Comparison of ENCODE assay signal across 9 mouse cellular contexts in the genomic region with DNA sequence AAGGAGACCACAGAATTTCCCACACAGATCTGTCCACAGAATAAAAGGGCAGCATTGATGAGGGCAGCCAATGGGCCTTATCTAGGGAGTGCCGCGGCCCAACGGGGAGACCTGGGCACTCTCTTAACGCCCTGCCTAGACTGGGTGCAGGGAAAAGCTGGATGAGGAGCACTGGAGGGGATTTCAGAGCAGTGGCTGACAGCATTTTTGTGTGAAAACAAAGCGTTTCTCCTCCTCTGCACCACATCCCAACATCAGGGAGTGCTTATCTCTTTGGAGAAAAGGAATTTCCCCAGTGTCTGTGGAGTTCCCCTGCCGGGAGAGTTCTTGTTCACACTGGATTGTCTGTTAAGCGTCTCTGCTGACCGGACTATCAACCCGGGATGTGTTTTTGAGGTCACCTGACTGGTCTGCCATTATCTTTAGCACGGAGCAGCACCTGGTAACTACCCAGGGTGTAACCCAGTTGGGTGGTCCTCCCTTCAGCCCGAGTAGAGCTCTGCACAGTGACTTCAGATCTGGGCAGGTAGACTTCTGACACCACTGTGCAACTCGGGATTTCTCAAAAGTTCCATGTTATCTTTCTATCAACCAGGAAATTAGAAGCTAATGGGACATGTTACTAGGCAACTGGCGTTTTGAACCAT. TPM values are rescaled to one million over a fixed set of nuclear protein-coding genes. Genes with fewer than 3 reads are reported as not detected.
DNase-seq lines count a peak whose midpoint lies in the region; ATAC-seq lines count a peak whose summit lies in the region.
"Had no signal": no experiment of that assay in that cellular context is flagged by ENCODE, and none has a peak within 500 bp of the region (broad histone marks: within the 10 kb centered on the region; RNA-seq: fewer than 3 reads in every experiment).

No protein-coding gene starts in this region.

- H3K27ac ChIP-seq in kidney, embryonic 15.5 days = peak overlapping the region; percentile 18; the same call in 1 of the 2 replicates
- H3K27ac ChIP-seq in forebrain, embryonic 12.5 days = no peak overlapping the region
- no peak overlapping the region for H3K27ac ChIP-seq in liver, embryonic 12.5 days
- H3K27ac ChIP-seq in stomach, embryonic 16.5 days (ENCODE audit: low read length) = no peak overlapping the region

- H3K9ac ChIP-seq in kidney, embryonic 15.5 days = peak overlapping the region; percentile 29; the same call in 1 of the 2 replicates
- H3K9ac ChIP-seq in forebrain, embryonic 12.5 days = no peak overlapping the region
- no peak overlapping the region for H3K9ac ChIP-seq in liver, embryonic 12.5 days
- no peak overlapping the region for H3K9ac ChIP-seq in stomach, embryonic 16.5 days (ENCODE audit: low read length)

- H3K36me3 ChIP-seq in kidney, embryonic 15.5 days = no peaks in the 10 kb centered on the region
- H3K36me3 ChIP-seq in forebrain, embryonic 12.5 days (replicated peaks) = no peaks in the 10 kb centered on the region
- no peaks in the 10 kb centered on the region for H3K36me3 ChIP-seq in liver, embryonic 12.5 days
- no peaks in the 10 kb centered on the region for H3K36me3 ChIP-seq in stomach, embryonic 16.5 days (ENCODE audit: control insufficient read depth, insufficient read depth, low read length)
- H3K36me3 ChIP-seq: G1E had no signal

- H3K27me3 ChIP-seq in kidney, embryonic 15.5 days = 0 out of 2 replicates have a peak, but pooled peaks cover 3% of the 10 kb centered on the region
- no peaks in the 10 kb centered on the region for H3K27me3 ChIP-seq in forebrain, embryonic 12.5 days
- H3K27me3 ChIP-seq in liver, embryonic 12.5 days (replicated peaks) = 0 out of 2 replicates have a peak, but pooled peaks cover 4% of the 10 kb centered on the region
- H3K27me3 ChIP-seq in stomach, embryonic 16.5 days (ENCODE audit: control insufficient read depth, insufficient read depth, low read length) = no peaks in the 10 kb centered on the region

- H3K4me3 ChIP-seq in kidney, embryonic 15.5 days (replicated peaks) = peak overlapping the region; percentile 12
- H3K4me3 ChIP-seq in forebrain, embryonic 12.5 days (replicated peaks) = no peak overlapping the region
- no peak overlapping the region for H3K4me3 ChIP-seq in liver, embryonic 12.5 days
- H3K4me3 ChIP-seq in stomach, embryonic 16.5 days (replicated peaks; ENCODE audit: low read length) = no peak overlapping the region

- H3K4me2 ChIP-seq in kidney, embryonic 15.5 days = peak overlapping the region; percentile 50
- H3K4me2 ChIP-seq in forebrain, embryonic 12.5 days = peak overlapping the region; percentile 8; the same call in 1 of the 2 replicates
- H3K4me2 ChIP-seq in liver, embryonic 12.5 days = peak overlapping the region; percentile 36
- peak overlapping the region; percentile 20 for H3K4me2 ChIP-seq in stomach, embryonic 16.5 days (ENCODE audit: low read depth, low read length)

- peak; percentile 40; the same call in 1 of the 2 replicates for ATAC-seq in kidney, embryonic 15.5 days (replicated peaks; ENCODE audit: low FRiP score)
- ATAC-seq in forebrain, embryonic 12.5 days (ENCODE audit: low FRiP score) = no peak
- 0 out of 2 replicates have a peak, but pooled peaks have one; percentile 51 for ATAC-seq in liver, embryonic 12.5 days
- ATAC-seq in stomach, embryonic 16.5 days (ENCODE audit: insufficient read depth, low FRiP score) = 0 out of 2 replicates have a peak, but pooled peaks have one; percentile 50
- no peak for ATAC-seq in erythroblast, adult 5-6 weeks (replicated peaks; ENCODE audit: low FRiP score, poor library complexity, severe bottlenecking)

- DNase-seq in kidney, postnatal 25 days = no peak
- DNase-seq in cerebellum, adult 9-10 months = no peak
- no peak for DNase-seq in adrenal gland, postnatal 25 days

- H3K9me3 ChIP-seq in kidney, embryonic 15.5 days (replicated peaks) = no peaks in the 10 kb centered on the region
- H3K9me3 ChIP-seq in forebrain, embryonic 12.5 days = no peaks in the 10 kb centered on the region
- H3K9me3 ChIP-seq in liver, embryonic 12.5 days (replicated peaks) = no peaks in the 10 kb centered on the region
- peaks cover 3% of the 10 kb centered on the region; the same call in 1 of the 2 replicates for H3K9me3 ChIP-seq in stomach, embryonic 16.5 days (replicated peaks; ENCODE audit: control insufficient read depth, low read length)
- H3K9me3 ChIP-seq: G1E had no signal

- WGBS in kidney, embryonic 15.5 days = 12% methylated on average over 13 of the region's 13 CpGs
- 9% methylated on average over 13 of the region's 13 CpGs for WGBS in forebrain, embryonic 12.5 days
- 6% methylated on average over 13 of the region's 13 CpGs for WGBS in liver, embryonic 12.5 days (ENCODE audit: insufficient replicate concordance)
- 6% methylated on average over 13 of the region's 13 CpGs for WGBS in stomach, embryonic 16.5 days

- H3K4me1 ChIP-seq in kidney, embryonic 15.5 days = peaks cover 31% of the 10 kb centered on the region
- peaks cover 6% of the 10 kb centered on the region for H3K4me1 ChIP-seq in forebrain, embryonic 12.5 days
- H3K4me1 ChIP-seq in liver, embryonic 12.5 days = peaks cover 4% of the 10 kb centered on the region; the same call in 1 of the 2 replicates
- peaks cover 3% of the 10 kb centered on the region; the same call in 1 of the 2 replicates for H3K4me1 ChIP-seq in stomach, embryonic 16.5 days (ENCODE audit: control insufficient read depth, insufficient read depth, low read length)

RNA-seq across cellular contexts. Expression of a gene that starts 50.7 kb away (rescaled TPM):
- polyA plus RNA-seq in kidney, embryonic 15.5 days (2015; fragmentation: Nextera tagmentation; extraction: Ambion mirVana) = 14.7 and 15.3 TPM in 2 replicates
- 18.8 and 27.7 TPM in 2 replicates for polyA plus RNA-seq in forebrain, embryonic 12.5 days (2016; fragmentation: Nextera tagmentation; extraction: Ambion mirVana)
- polyA plus RNA-seq in liver, embryonic 12.5 days (2016; fragmentation: Nextera tagmentation; extraction: Ambion mirVana) = 11.1 and 15.5 TPM in 2 replicates
- 9.8 and 12.9 TPM in 2 replicates for polyA plus RNA-seq in stomach, embryonic 16.5 days (2015; fragmentation: Nextera tagmentation; extraction: Ambion mirVana)
- 38.6 and 42.0 TPM in 2 replicates for total RNA-seq in erythroblast, adult 5-6 weeks (2015; ENCODE audit: low replicate concordance)
- total RNA-seq in erythroblast, adult 5-6 weeks (2017; ENCODE audit: low replicate concordance) = 48.7 and 49.8 TPM in 2 replicates
- total RNA-seq in adrenal gland, postnatal 25 days (2021) = 61.1 and 70.2 TPM in 2 replicates

Comparison
In these comparisons a context has a peak if more than half of its experiments do, and no peak if none do; other contexts are left out.
1. ATAC-seq: peak in kidney, embryonic 15.5 days (single experiment), liver, embryonic 12.5 days (single experiment) and stomach, embryonic 16.5 days (single experiment); none in forebrain, embryonic 12.5 days (single experiment) and erythroblast, adult 5-6 weeks (single experiment).
2. Peak in every context shown above with its lines, with median percentiles within 50 percentile points of each other: H3K4me2 ChIP-seq.